Mouse (Mus musculus): ENCODE data around the gene Cybrd1. TPM values are rescaled to one million over a fixed set of nuclear protein-coding genes. Genes with fewer than 3 reads are reported as not detected.

Gene Cybrd1
- polyA plus RNA-seq, 1 experiment from 2014 or later = 0.27 TPM

- Histone ChIP-seq H3K36me3 (replicated peaks) (no peaks in the 10 kb centered on the region), H3K4me3 (no peak overlapping the region), H3K27me3 (ENCODE audit: poor library complexity, severe bottlenecking) (no peaks in the 10 kb centered on the region), H3K27ac (0 out of 2 replicates have a peak overlapping the region, but pooled peaks have one; percentile 0), H3K9me3 (no peaks in the 10 kb centered on the region), H3K4me1 (peaks cover 22% of the 10 kb centered on the region)
- DNase-seq (ENCODE audit: extremely low spot score, low spot score) = no peak
- WGBS = 91% methylated on average over 7 of the region's 7 CpGs
These were observed 43.8 kb downstream of the Cybrd1 start for GRCm38 (mm10) chr2:71161558-71161957.

GRCm38 (mm10) chr2:71162831-71163621 lies 45.3 kb downstream of the Cybrd1 start:
- Histone ChIP-seq H3K36me3 (replicated peaks) (no peaks in the 10 kb centered on the region), H3K9me3 (no peaks in the 10 kb centered on the region), H3K4me1 (peaks cover 22% of the 10 kb centered on the region), H3K4me3 (no peak overlapping the region), H3K27me3 (ENCODE audit: poor library complexity, severe bottlenecking) (no peaks in the 10 kb centered on the region), H3K27ac (no peak overlapping the region)
- DNase-seq (ENCODE audit: extremely low spot score, low spot score) = no peak
- WGBS = 86% methylated on average over 25 of the region's 25 CpGs

- H3K4me3 ChIP-seq = no peak overlapping the region
- H3K4me1 ChIP-seq = peaks cover 17% of the 10 kb centered on the region
- WGBS = 88% methylated on average over 4 of the region's 4 CpGs
- no peaks in the 10 kb centered on the region for H3K36me3 ChIP-seq (replicated peaks)
- DNase-seq (ENCODE audit: extremely low spot score, low spot score) = no peak
- H3K27me3 ChIP-seq (ENCODE audit: poor library complexity, severe bottlenecking) = no peaks in the 10 kb centered on the region
- no peaks in the 10 kb centered on the region for H3K9me3 ChIP-seq
- H3K27ac ChIP-seq = no peak overlapping the region
These were observed 49.5 kb downstream of the Cybrd1 start for GRCm38 (mm10) chr2:71167211-71167610.

GRCm38 (mm10) chr2:71168461-71169021 lies 50.8 kb downstream of the Cybrd1 start:
- 66% methylated on average over 10 of the region's 10 CpGs for WGBS
- H3K36me3 ChIP-seq (replicated peaks) = no peaks in the 10 kb centered on the region
- H3K4me3 ChIP-seq = no peak overlapping the region
- H3K27ac ChIP-seq = no peak overlapping the region
- H3K27me3 ChIP-seq (ENCODE audit: poor library complexity, severe bottlenecking) = no peaks in the 10 kb centered on the region
- DNase-seq (ENCODE audit: extremely low spot score, low spot score) = no peak
- peaks cover 13% of the 10 kb centered on the region for H3K4me1 ChIP-seq
- H3K9me3 ChIP-seq = no peaks in the 10 kb centered on the region

GRCm38 (mm10) chr2:71173031-71173430 lies 55.3 kb downstream of the Cybrd1 start:
- Histone ChIP-seq H3K4me1 (peaks cover 13% of the 10 kb centered on the region), H3K27me3 (ENCODE audit: poor library complexity, severe bottlenecking) (no peaks in the 10 kb centered on the region), H3K9me3 (no peaks in the 10 kb centered on the region), H3K27ac (no peak overlapping the region), H3K4me3 (no peak overlapping the region), H3K36me3 (replicated peaks) (no peaks in the 10 kb centered on the region)
- WGBS = 65% methylated on average over 3 of the region's 3 CpGs
- DNase-seq (ENCODE audit: extremely low spot score, low spot score) = no peak

- H3K9me3 ChIP-seq = no peaks in the 10 kb centered on the region
- H3K4me1 ChIP-seq = peaks cover 9% of the 10 kb centered on the region
- H3K27me3 ChIP-seq (ENCODE audit: poor library complexity, severe bottlenecking) = no peaks in the 10 kb centered on the region
- no peak overlapping the region for H3K4me3 ChIP-seq
- WGBS = 81% methylated on average over 9 of the region's 9 CpGs
- H3K27ac ChIP-seq = no peak overlapping the region
- no peaks in the 10 kb centered on the region for H3K36me3 ChIP-seq (replicated peaks)
- DNase-seq (ENCODE audit: extremely low spot score, low spot score) = no peak
These were observed 58.9 kb downstream of the Cybrd1 start for GRCm38 (mm10) chr2:71176329-71177249.

GRCm38 (mm10) chr2:71177250-71177615 lies 59.5 kb downstream of the Cybrd1 start:
- no peaks in the 10 kb centered on the region for H3K9me3 ChIP-seq
- no peaks in the 10 kb centered on the region for H3K36me3 ChIP-seq (replicated peaks)
- DNase-seq (ENCODE audit: extremely low spot score, low spot score) = no peak
- no peak overlapping the region for H3K4me3 ChIP-seq
- H3K4me1 ChIP-seq = peaks cover 9% of the 10 kb centered on the region
- WGBS = 64% methylated on average over 1 of the region's 1 CpGs
- H3K27ac ChIP-seq = no peak overlapping the region
- no peaks in the 10 kb centered on the region for H3K27me3 ChIP-seq (ENCODE audit: poor library complexity, severe bottlenecking)

GRCm38 (mm10) chr2:71177760-71178159 lies 60.0 kb downstream of the Cybrd1 start:
- Histone ChIP-seq H3K27me3 (ENCODE audit: poor library complexity, severe bottlenecking) (no peaks in the 10 kb centered on the region), H3K36me3 (replicated peaks) (no peaks in the 10 kb centered on the region), H3K4me3 (no peak overlapping the region), H3K9me3 (no peaks in the 10 kb centered on the region), H3K27ac (no peak overlapping the region), H3K4me1 (peaks cover 9% of the 10 kb centered on the region)
- DNase-seq (ENCODE audit: extremely low spot score, low spot score) = no peak
- WGBS = 92% methylated on average over 1 of the region's 1 CpGs

GRCm38 (mm10) chr2:71179716-71180115 lies 62.0 kb downstream of the Cybrd1 start:
- Histone ChIP-seq H3K9me3 (no peaks in the 10 kb centered on the region), H3K36me3 (replicated peaks) (no peaks in the 10 kb centered on the region), H3K4me1 (peaks cover 4% of the 10 kb centered on the region; the same call in 1 of the 2 replicates), H3K27ac (no peak overlapping the region), H3K27me3 (ENCODE audit: poor library complexity, severe bottlenecking) (no peaks in the 10 kb centered on the region), H3K4me3 (no peak overlapping the region)
- no peak for DNase-seq (ENCODE audit: extremely low spot score, low spot score)
- WGBS = 91% methylated on average over 10 of the region's 10 CpGs

- Histone ChIP-seq H3K4me1 (peaks cover 4% of the 10 kb centered on the region; the same call in 1 of the 2 replicates), H3K27me3 (ENCODE audit: poor library complexity, severe bottlenecking) (no peaks in the 10 kb centered on the region), H3K27ac (no peak overlapping the region), H3K4me3 (no peak overlapping the region), H3K36me3 (replicated peaks) (no peaks in the 10 kb centered on the region), H3K9me3 (no peaks in the 10 kb centered on the region)
- no peak for DNase-seq (ENCODE audit: extremely low spot score, low spot score)
- 75% methylated on average over 8 of the region's 8 CpGs for WGBS
These were observed 63.0 kb downstream of the Cybrd1 start for GRCm38 (mm10) chr2:71180566-71181217.

- Histone ChIP-seq H3K27me3 (ENCODE audit: poor library complexity, severe bottlenecking) (peaks cover 25% of the 10 kb centered on the region), H3K27ac (no peak overlapping the region), H3K4me3 (no peak overlapping the region), H3K36me3 (replicated peaks) (no peaks in the 10 kb centered on the region), H3K4me1 (peaks cover 33% of the 10 kb centered on the region), H3K9me3 (peaks cover 4% of the 10 kb centered on the region; the same call in 1 of the 2 replicates)
- 80% methylated on average over 3 of the region's 3 CpGs for WGBS
- DNase-seq (ENCODE audit: extremely low spot score, low spot score) = no peak
These were observed 70.2 kb downstream of the Cybrd1 start for GRCm38 (mm10) chr2:71187950-71188349.

- DNase-seq (ENCODE audit: extremely low spot score, low spot score) = no peak
- H3K27ac ChIP-seq = no peak overlapping the region
- no peak overlapping the region for H3K4me3 ChIP-seq
- peaks cover 4% of the 10 kb centered on the region; the same call in 1 of the 2 replicates for H3K9me3 ChIP-seq
- H3K27me3 ChIP-seq (ENCODE audit: poor library complexity, severe bottlenecking) = peaks cover 32% of the 10 kb centered on the region
- H3K36me3 ChIP-seq (replicated peaks) = no peaks in the 10 kb centered on the region
- WGBS = 56% methylated on average over 2 of the region's 2 CpGs
- H3K4me1 ChIP-seq = peaks cover 33% of the 10 kb centered on the region
These were observed 71.1 kb downstream of the Cybrd1 start for GRCm38 (mm10) chr2:71188861-71189260.
